Mouse (Mus musculus) 3134 (cell line): ENCODE measurements around the gene St6galnac3.

ENCODE experiments used
- DNase-seq: peaks from one replicate; pipeline ENCODE4 v3.0.0-alpha.2; 2011; ENCODE audit warnings: low spot score; ENCODE audit not compliant: insufficient read length; ENCODE audit errors: extremely low read depth

The St6galnac3 gene

GRCm38 (mm10) chr3:153538396-153538795 is 186.6 kb downstream of the St6galnac3 start:
- DNase-seq, result no peak

DNA sequence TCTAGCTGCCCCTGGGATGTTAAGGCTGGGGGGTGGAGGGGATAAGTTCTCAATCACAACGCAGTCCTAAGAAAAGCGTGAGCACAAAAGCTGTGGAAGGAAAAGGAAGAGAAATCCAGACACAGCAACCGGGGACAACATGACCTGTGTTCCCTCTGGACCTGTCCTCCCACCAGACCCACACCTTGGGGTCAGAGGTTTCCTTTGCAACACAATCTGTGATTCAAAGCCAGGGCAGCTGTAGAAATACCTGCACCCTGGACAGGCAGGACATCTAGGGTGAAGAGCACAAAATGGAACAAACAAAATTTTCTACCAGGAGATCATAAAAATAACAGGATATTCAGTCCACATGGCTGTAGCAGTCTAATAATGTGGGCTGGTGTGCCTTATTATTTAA is 187.5 kb downstream of the St6galnac3 start:
- DNase-seq, result no peak

DNA sequence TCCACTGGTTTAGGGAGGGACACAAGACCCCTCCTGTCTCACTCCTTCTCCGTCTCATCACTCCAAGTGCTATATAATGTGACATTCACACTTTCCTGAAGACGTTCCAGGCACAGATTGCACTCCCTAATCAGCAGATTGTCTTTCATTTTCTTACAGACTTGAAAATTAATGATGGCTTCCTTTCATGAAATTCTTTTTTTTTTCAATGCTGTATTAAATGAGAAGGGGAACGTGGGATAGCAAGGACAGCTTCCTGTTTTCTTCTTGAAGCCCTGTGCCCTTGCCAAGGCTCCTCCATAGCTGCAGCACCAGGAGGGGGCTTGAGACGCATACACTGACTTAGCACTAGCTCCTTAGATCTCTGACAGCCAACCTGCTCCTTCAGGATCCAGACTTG is 188.7 kb downstream of the St6galnac3 start:
- no peak for DNase-seq

- DNase-seq, result no peak
These were observed 195.8 kb downstream of the St6galnac3 start for GRCm38 (mm10) chr3:153529174-153529573.

GRCm38 (mm10) chr3:153525151-153525768 is 199.7 kb downstream of the St6galnac3 start:
- DNase-seq, result no peak

GRCm38 (mm10) chr3:153516848-153517247 is 208.1 kb downstream of the St6galnac3 start:
- no peak for DNase-seq

DNA sequence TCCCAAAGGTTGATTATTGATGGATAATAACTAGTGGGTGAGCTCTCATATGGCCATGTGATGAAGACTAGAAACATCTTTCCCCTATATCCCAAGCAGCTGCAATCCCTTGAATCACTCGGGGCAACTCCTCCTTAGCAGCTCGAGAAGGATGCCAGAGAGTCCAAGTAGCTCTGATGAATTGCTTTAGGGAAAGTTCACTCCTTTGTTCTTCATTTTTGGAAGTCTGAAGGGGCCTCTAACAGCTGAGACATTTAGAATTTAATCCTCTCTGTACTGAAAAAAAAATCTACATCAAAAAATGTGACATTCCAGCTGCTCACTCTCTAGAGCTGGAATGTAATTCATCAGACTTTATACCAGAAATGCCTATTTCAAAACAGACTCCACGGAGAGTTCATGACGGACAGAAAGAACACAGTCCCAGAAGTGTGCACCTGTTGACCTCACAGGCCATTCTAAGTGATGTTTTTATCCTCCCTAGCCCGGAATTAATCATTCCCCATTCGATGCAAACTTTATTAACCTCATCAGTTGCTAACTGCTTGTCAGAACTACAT is 211.4 kb downstream of the St6galnac3 start:
- DNase-seq, result no peak

DNA sequence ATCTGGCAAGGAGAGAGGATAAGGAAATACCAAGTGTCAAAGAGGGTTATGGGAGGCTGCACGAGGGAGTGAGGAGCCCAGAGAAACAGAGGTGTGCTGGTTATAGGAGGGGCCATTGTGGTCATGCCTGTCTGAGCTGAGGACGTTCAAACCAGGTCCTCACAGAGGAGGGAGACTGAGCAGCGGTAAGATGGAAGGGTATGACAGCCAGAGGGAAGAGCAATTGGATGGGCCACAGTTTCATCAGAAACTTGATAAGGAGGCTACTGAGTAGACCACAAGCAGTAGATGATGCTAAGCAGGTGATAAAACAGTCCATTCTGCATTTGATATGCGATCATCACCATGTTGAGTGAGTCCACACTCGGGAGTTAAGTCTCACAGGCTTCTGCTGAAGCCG is 212.4 kb downstream of the St6galnac3 start:
- DNase-seq, result no peak

DNA sequence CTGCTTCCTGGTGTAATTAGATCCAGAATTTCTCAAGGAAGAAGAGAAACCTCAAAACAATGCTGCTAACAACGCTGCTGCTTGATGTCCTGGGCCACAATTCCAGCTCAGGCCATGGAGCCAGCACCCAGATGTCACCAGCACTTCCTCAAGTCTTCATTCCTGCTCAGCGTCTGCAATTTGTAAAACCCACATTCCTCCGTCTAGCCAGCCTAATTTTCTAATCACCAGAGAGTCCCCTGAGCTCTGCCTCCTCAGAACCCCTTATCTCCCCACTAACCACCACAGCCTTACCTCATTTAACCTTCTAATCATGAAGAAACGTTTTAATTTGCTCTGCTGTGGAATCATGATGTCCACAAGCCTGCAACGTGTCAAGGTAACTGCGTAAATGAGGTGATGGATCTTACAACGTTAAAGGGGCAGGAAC is 213.8 kb downstream of the St6galnac3 start:
- DNase-seq, result no peak

- no peak for DNase-seq
These were observed 214.8 kb downstream of the St6galnac3 start for GRCm38 (mm10) chr3:153510048-153510630.

DNA sequence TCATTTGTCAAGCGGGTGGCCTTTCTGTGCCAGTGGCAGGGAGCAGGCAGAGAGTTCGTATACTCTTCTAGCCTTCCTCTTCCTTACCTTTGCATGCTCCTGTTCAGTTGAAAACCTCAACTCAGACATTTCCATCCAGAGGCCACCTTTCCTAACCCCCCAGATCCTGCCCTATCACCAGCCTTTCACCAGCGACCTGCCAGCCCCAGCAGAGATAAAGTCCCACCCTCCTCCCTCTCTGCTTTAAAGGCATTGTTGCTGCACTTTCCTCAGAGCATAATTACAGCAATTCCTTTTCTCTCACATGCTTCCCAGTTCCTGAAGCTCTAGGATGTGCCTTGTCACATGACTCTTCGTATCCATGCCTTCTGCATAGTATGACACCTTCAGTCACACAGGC is 215.3 kb downstream of the St6galnac3 start:
- DNase-seq, result no peak

DNA sequence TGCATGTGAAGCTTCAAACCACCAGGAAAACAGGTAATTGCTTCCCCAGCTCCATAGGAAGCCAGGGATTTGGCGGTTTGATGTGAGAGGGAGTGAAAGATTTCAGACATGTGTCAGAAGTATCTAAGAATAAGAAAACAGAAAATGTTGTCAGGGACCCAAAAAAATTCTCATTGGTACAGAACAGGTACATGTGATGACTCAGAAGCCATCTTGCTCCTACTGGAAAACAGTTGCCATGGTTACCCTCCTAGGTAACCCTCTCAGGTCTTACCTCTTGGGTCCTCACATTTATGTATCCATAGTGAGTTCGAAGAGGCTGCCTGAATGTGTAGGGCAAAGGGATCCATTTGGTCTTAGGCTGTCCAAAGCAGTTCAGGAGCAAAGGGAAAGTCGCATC is 215.9 kb downstream of the St6galnac3 start:
- DNase-seq, result no peak

DNA sequence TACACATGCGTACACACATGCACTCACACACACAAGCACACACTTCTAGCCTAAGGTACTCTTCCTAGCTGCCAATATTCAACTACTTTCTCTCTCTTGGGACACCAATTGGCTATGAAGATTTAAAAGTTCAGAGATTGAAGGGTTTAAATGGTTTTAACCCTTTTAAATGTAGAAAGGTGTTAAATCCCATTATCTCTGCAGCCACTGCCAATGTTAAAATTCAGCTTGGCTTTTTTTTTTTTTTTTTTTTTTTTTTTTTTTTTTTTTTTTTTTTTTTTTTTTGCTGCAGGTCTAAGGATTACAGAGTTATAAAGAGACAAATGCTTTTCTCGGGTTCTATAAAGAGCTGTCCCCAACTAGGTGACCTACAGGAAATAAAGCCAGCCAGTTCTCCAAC is 216.4 kb downstream of the St6galnac3 start:
- DNase-seq, result no peak

DNA sequence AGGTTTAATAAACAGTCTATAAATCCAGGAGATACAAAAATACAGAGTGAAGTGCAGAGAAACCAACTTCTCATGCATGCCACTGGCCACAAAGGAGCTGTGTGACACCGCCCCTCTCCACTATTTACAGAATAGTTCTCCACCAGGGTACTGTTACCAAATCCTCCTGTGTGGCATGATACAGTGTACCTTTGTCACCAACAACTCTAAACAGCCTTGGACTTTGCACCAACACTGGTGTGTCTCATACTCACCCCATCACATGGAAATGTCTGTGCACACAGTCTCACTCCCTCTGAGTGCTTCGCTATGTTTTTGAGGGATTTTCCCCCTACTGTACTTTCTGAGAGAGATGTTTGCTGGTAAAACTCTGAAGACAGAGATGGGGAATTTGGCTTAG is 217.4 kb downstream of the St6galnac3 start:
- DNase-seq, result no peak

DNA sequence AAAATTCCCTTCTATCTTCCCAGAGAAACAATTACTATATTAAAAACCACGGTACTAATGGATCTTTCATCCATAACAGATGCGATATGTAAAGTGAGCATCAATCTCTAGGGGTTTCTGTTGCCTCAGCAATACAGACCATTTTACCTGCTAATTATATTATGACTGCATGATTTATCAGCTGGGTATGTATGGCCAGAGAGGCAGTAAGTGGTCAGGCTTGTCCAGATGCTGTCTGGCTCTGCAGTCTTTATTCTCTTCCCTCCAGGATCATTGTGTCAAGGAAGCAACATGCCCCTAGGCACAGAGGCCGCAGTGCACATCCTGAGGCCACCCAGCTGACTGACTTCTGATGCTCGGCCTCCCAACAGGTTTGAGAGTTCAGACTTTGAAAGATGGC is 222.5 kb downstream of the St6galnac3 start:
- no peak for DNase-seq

DNA sequence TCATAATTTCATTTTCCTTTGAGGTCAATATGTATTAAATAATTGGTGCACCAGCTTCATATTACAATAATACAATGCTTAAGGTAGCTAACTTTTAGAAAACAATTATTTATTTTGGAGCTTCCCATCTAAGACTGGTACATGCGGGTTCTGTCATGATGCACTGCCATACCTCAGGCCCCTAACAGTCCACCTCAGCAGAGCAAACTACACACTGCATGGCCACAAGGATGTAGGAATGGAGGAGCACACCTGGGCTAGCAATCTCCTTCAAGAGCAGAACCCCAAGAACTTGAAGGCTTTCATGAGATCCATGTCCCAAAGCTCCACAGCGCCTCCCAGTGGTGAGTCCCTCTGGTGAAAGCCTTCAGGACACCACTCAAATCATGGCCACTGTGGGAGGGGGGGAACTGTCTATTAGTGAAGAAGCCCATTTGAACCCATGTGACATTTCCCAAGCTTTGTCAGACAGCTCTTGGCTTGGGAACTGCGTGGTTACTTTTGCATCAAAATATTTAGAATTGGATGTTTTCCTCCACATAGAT is 223.6 kb downstream of the St6galnac3 start:
- no peak for DNase-seq

DNA sequence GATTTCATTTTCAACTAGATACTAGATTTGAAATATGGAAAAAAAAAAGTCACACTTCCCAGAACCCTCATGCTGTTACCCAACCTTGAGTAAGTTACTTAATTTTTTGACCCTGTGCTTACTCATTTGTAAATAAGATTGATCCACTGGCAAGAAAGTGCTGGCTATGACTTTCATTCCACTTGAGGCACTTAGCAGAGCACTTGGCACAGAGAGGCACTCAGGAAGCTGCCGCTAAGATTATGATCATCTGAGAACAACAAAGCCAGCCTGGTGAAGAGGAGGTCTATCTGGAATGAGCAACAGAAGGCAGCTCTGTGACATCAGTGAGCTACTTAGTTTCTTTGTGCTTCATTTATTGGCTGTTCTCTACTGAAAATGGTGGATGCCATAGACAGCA is 232.0 kb downstream of the St6galnac3 start:
- no peak for DNase-seq

GRCm38 (mm10) chr3:153489718-153490117 is 235.3 kb downstream of the St6galnac3 start:
- DNase-seq, result no peak

DNA sequence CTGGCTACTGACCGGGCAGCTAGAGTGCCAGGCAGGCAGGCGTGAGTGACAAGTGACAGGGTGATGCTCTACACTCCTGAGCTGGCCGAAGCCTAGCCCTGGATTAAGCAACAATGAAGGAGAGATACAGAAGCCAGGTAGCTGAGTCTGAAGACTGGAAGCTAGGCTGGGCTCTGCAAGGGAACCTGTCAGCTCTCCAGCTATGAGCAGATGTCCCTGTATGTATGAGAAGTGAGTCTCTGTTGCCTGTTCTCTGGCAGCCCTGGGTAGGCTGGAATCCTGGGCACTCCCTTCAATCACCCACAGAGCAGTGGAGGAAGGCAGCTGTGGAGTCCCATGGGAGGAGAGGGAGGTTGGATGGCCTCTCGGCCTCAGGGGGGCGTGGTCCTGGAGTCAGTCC is 236.0 kb downstream of the St6galnac3 start:
- no peak for DNase-seq

DNA sequence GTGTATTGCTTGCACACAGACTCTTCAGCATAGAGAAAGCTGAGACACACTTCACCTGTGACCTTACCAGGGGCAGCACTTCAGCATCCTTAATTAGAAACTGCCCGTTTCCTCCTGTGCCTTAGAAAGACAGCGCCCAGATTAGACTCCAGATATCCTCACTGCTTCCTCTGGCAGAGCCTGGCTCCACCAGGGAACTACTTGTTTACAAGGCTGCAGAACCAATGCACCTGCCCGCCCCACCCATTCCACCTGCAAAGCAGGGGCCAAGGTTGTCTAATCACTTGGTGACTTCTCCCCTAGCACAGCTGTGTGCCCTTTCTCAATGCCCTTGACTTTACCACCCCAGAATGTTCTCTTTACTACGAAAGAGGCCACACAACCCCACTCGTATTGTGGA is 239.8 kb downstream of the St6galnac3 start:
- no peak for DNase-seq

GRCm38 (mm10) chr3:153484701-153485100 is 240.3 kb downstream of the St6galnac3 start:
- no peak for DNase-seq

DNA sequence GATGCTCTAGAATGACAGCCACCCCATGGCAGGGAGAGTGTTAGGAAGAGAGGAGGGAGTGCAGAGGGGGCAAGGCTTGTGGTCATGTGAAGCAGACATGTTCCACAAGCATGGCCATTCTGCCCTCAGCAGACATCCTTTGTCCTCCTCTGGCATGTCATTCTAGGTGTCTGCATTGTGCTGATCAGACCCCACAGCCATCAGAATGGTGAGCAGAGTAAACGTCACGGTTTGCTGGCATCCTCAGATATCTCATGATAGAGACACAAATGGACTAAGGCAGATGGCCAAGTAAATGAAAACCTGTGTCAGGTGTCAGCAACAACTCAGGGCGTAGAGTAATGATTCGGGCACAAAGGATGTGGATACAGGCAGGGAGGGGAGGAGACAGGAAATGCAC is 241.3 kb downstream of the St6galnac3 start:
- no peak for DNase-seq
